Mouse (Mus musculus): ENCODE results near the gene Hjurp.

- no peak for TF ChIP-seq CTCF (IDR thresholded peaks at IDR 0.05; ENCODE audit: low read depth, low read length)
- TF ChIP-seq POLR2A (IDR thresholded peaks at IDR 0.05; ENCODE audit: insufficient read depth, low read length) = no peak
- TF ChIP-seq EP300 (IDR thresholded peaks at IDR 0.05; ENCODE audit: insufficient read depth, low read depth, low read length) = no peak
Observed at GRCm38 (mm10) chr1:88320821-88321395, 43.5 kb upstream of the Hjurp start.

Measured in ES-Bruce4 (cell line).